Mouse (Mus musculus) embryo, embryonic 9.5 days (tissue): ENCODE data around the gene Wfdc5.
"Not testable (repeated sequence)": the region's sequence is repeated elsewhere in the genome, so short reads cannot be mapped to it uniquely, and the experiment has no call there.

Experiments
- DNase-seq: peaks from one replicate; pipeline ENCODE4 v3.0.0-alpha.2; 2017; ENCODE audit errors: extremely low spot score

The Wfdc5 gene

GRCm38 (mm10) chr2:164182692-164183255, at the start of gene Wfdc5:
Gene Wfdc5, minus strand, starts transcription at chr2:164182742.
- DNase-seq = no peak

- DNase-seq = no peak
Observed at GRCm38 (mm10) chr2:164228361-164229070, 46.0 kb upstream of the Wfdc5 start.

GRCm38 (mm10) chr2:164221522-164221921, 39.0 kb upstream of the Wfdc5 start, which contains the start of gene Wfdc15b:
Gene Wfdc15b, minus strand, starts transcription at chr2:164221660.
- DNase-seq = no peak

- no peak for DNase-seq
Observed at GRCm38 (mm10) chr2:164219295-164219694, 36.8 kb upstream of the Wfdc5 start.

GRCm38 (mm10) chr2:164212711-164213110, 30.2 kb upstream of the Wfdc5 start:
- DNase-seq = no peak

GRCm38 (mm10) chr2:164210892-164211291, 28.4 kb upstream of the Wfdc5 start:
- DNase-seq = no peak

GRCm38 (mm10) chr2:164206676-164207075, 24.1 kb upstream of the Wfdc5 start:
- no peak for DNase-seq

- not testable (repeated sequence) for DNase-seq
Observed at GRCm38 (mm10) chr2:164206011-164206410, 23.5 kb upstream of the Wfdc5 start.

- DNase-seq = no peak
Observed at GRCm38 (mm10) chr2:164199626-164200327, 17.2 kb upstream of the Wfdc5 start, which contains the start of gene Wfdc15a. Gene Wfdc15a, minus strand, starts transcription at chr2:164200130.

- no peak for DNase-seq
Observed at GRCm38 (mm10) chr2:164196700-164196990, 14.1 kb upstream of the Wfdc5 start.

GRCm38 (mm10) chr2:164195971-164196699, 13.6 kb upstream of the Wfdc5 start:
- DNase-seq = no peak

- no peak for DNase-seq
Observed at GRCm38 (mm10) chr2:164194959-164195630, 12.6 kb upstream of the Wfdc5 start.

GRCm38 (mm10) chr2:164192279-164192678, 9.7 kb upstream of the Wfdc5 start:
- DNase-seq = no peak

- no peak for DNase-seq
Observed at GRCm38 (mm10) chr2:164190576-164190975, 8.0 kb upstream of the Wfdc5 start, which contains the start of gene Wfdc12. Gene Wfdc12, minus strand, starts transcription at chr2:164190608.

GRCm38 (mm10) chr2:164188722-164189121, 6.2 kb upstream of the Wfdc5 start:
- DNase-seq = no peak

GRCm38 (mm10) chr2:164184145-164184719, 1.7 kb upstream of the Wfdc5 start:
- no peak for DNase-seq

- DNase-seq = no peak
Observed at GRCm38 (mm10) chr2:164183340-164183739, 798 bp upstream of the Wfdc5 start.

GRCm38 (mm10) chr2:164180770-164181169, 1.8 kb downstream of the Wfdc5 start:
- no peak for DNase-seq

- no peak for DNase-seq
Observed at GRCm38 (mm10) chr2:164180124-164180523, 2.4 kb downstream of the Wfdc5 start.

GRCm38 (mm10) chr2:164177831-164178230, 4.7 kb downstream of the Wfdc5 start:
- DNase-seq = no peak

GRCm38 (mm10) chr2:164175850-164176249, 6.7 kb downstream of the Wfdc5 start:
- DNase-seq = no peak
